Mouse (Mus musculus): ENCODE measurements around the gene Ptges. TPM values are rescaled to one million over a fixed set of nuclear protein-coding genes. Genes with fewer than 3 reads are reported as not detected.
"Not testable (repeated sequence)": the region's sequence is repeated elsewhere in the genome, so short reads cannot be mapped to it uniquely, and the experiment has no call there.

Ptges gene
- total RNA-seq, 2 experiments from 2014 or later: 0.09 TPM; not detected in 1

- ATAC-seq (replicated peaks; ENCODE audit: low FRiP score, low TSS enrichment, poor library complexity, severe bottlenecking): no peak
Measured at GRCm38 (mm10) chr2:30931922-30932321, 2.3 kb upstream of the Ptges start.

- not testable (repeated sequence) for ATAC-seq (replicated peaks; ENCODE audit: low FRiP score, low TSS enrichment, poor library complexity, severe bottlenecking)
Measured at GRCm38 (mm10) chr2:30930846-30931245, 1.2 kb upstream of the Ptges start.

GRCm38 (mm10) chr2:30928893-30929482, 675 bp downstream of the Ptges start:
- ATAC-seq (replicated peaks; ENCODE audit: low FRiP score, low TSS enrichment, poor library complexity, severe bottlenecking): peak; percentile 89

GRCm38 (mm10) chr2:30927844-30928628, 1.6 kb downstream of the Ptges start:
- peak; percentile 49 for ATAC-seq (replicated peaks; ENCODE audit: low FRiP score, low TSS enrichment, poor library complexity, severe bottlenecking)

- ATAC-seq (replicated peaks; ENCODE audit: low FRiP score, low TSS enrichment, poor library complexity, severe bottlenecking): no peak
Measured at GRCm38 (mm10) chr2:30927151-30927781, 2.4 kb downstream of the Ptges start.

- no peak for ATAC-seq (replicated peaks; ENCODE audit: low FRiP score, low TSS enrichment, poor library complexity, severe bottlenecking)
Measured at GRCm38 (mm10) chr2:30926381-30926780, 3.3 kb downstream of the Ptges start.

- ATAC-seq (replicated peaks; ENCODE audit: low FRiP score, low TSS enrichment, poor library complexity, severe bottlenecking): no peak
Measured at GRCm38 (mm10) chr2:30925181-30925580, 4.5 kb downstream of the Ptges start.

GRCm38 (mm10) chr2:30923099-30923498, 6.6 kb downstream of the Ptges start:
- no peak for ATAC-seq (replicated peaks; ENCODE audit: low FRiP score, low TSS enrichment, poor library complexity, severe bottlenecking)

- no peak for ATAC-seq (replicated peaks; ENCODE audit: low FRiP score, low TSS enrichment, poor library complexity, severe bottlenecking)
Measured at GRCm38 (mm10) chr2:30920216-30920615, 9.4 kb downstream of the Ptges start.

- no peak for ATAC-seq (replicated peaks; ENCODE audit: low FRiP score, low TSS enrichment, poor library complexity, severe bottlenecking)
Measured at GRCm38 (mm10) chr2:30918780-30919329, 10.8 kb downstream of the Ptges start.

- ATAC-seq (replicated peaks; ENCODE audit: low FRiP score, low TSS enrichment, poor library complexity, severe bottlenecking): no peak
Measured at GRCm38 (mm10) chr2:30918126-30918525, 11.5 kb downstream of the Ptges start.

GRCm38 (mm10) chr2:30917649-30918048, 12.0 kb downstream of the Ptges start:
- ATAC-seq (replicated peaks; ENCODE audit: low FRiP score, low TSS enrichment, poor library complexity, severe bottlenecking): no peak

GRCm38 (mm10) chr2:30915933-30916332, 13.7 kb downstream of the Ptges start:
- not testable (repeated sequence) for ATAC-seq (replicated peaks; ENCODE audit: low FRiP score, low TSS enrichment, poor library complexity, severe bottlenecking)

- ATAC-seq (replicated peaks; ENCODE audit: low FRiP score, low TSS enrichment, poor library complexity, severe bottlenecking): no peak
Measured at GRCm38 (mm10) chr2:30915376-30915775, 14.3 kb downstream of the Ptges start.

GRCm38 (mm10) chr2:30914836-30915235, 14.8 kb downstream of the Ptges start:
- ATAC-seq (replicated peaks; ENCODE audit: low FRiP score, low TSS enrichment, poor library complexity, severe bottlenecking): no peak

- ATAC-seq (replicated peaks; ENCODE audit: low FRiP score, low TSS enrichment, poor library complexity, severe bottlenecking): no peak
Measured at GRCm38 (mm10) chr2:30913022-30913421, 16.6 kb downstream of the Ptges start.

GRCm38 (mm10) chr2:30912291-30912773, 17.3 kb downstream of the Ptges start:
- ATAC-seq (replicated peaks; ENCODE audit: low FRiP score, low TSS enrichment, poor library complexity, severe bottlenecking): no peak

GRCm38 (mm10) chr2:30906641-30907040, 23.0 kb downstream of the Ptges start:
- ATAC-seq (replicated peaks; ENCODE audit: low FRiP score, low TSS enrichment, poor library complexity, severe bottlenecking): no peak

- ATAC-seq (replicated peaks; ENCODE audit: low FRiP score, low TSS enrichment, poor library complexity, severe bottlenecking): no peak
Measured at GRCm38 (mm10) chr2:30905906-30906305, 23.8 kb downstream of the Ptges start.

GRCm38 (mm10) chr2:30904991-30905390, 24.7 kb downstream of the Ptges start:
- no peak for ATAC-seq (replicated peaks; ENCODE audit: low FRiP score, low TSS enrichment, poor library complexity, severe bottlenecking)
